Mouse (Mus musculus): Measurements from ENCODE around the gene Bdp1. TPM values are rescaled to one million over a fixed set of nuclear protein-coding genes. Genes with fewer than 3 reads are reported as not detected.

Bdp1 gene
- polyA plus RNA-seq, 1 experiment from 2014 or later, result 25.7 TPM

- H3K4me2 ChIP-seq (ENCODE audit: low read depth, low read length, severe bottlenecking), result no peak overlapping the region
- 0 out of 2 replicates have a peak, but pooled peaks cover 3% of the 10 kb centered on the region for H3K4me1 ChIP-seq (replicated peaks; ENCODE audit: control insufficient read depth, insufficient read depth, low read length)
- DNase-seq (ENCODE audit: low spot score) (no peak), ATAC-seq (replicated peaks; ENCODE audit: low FRiP score) (no peak)
- 93% methylated on average over 9 of the region's 9 CpGs for WGBS
- no peaks in the 10 kb centered on the region; the same call in 1 of the 2 replicates for H3K36me3 ChIP-seq (ENCODE audit: control insufficient read depth, insufficient read depth, low read length)
- no peaks in the 10 kb centered on the region for H3K9me3 ChIP-seq (ENCODE audit: control insufficient read depth, low read length)
- H3K4me3 ChIP-seq (ENCODE audit: low read depth, low read length), result no peak overlapping the region
- no peaks in the 10 kb centered on the region for H3K27me3 ChIP-seq (ENCODE audit: control insufficient read depth, insufficient read depth, low read length)
- H3K27ac ChIP-seq (ENCODE audit: low read depth, low read length), result no peak overlapping the region
- no peak overlapping the region for H3K9ac ChIP-seq (ENCODE audit: low read length)
Observed at GRCm38 (mm10) chr13:100016891-100017290, 87.0 kb downstream of the Bdp1 start.

GRCm38 (mm10) chr13:100015937-100016336 is 87.9 kb downstream of the Bdp1 start:
- WGBS, result 15% methylated on average over 8 of the region's 8 CpGs
- Histone ChIP-seq H3K9ac (ENCODE audit: low read length) (peak overlapping the region; percentile 80), H3K27me3 (ENCODE audit: control insufficient read depth, insufficient read depth, low read length) (no peaks in the 10 kb centered on the region), H3K36me3 (ENCODE audit: control insufficient read depth, insufficient read depth, low read length) (no peaks in the 10 kb centered on the region; the same call in 1 of the 2 replicates), H3K27ac (ENCODE audit: low read depth, low read length) (no peak overlapping the region), H3K9me3 (ENCODE audit: control insufficient read depth, low read length) (no peaks in the 10 kb centered on the region), H3K4me3 (ENCODE audit: low read depth, low read length) (peak overlapping the region; percentile 68), H3K4me1 (replicated peaks; ENCODE audit: control insufficient read depth, insufficient read depth, low read length) (0 out of 2 replicates have a peak, but pooled peaks cover 3% of the 10 kb centered on the region), H3K4me2 (ENCODE audit: low read depth, low read length, severe bottlenecking) (peak overlapping the region; percentile 73)
- DNase-seq (ENCODE audit: low spot score) (no peak), ATAC-seq (replicated peaks; ENCODE audit: low FRiP score) (peak; percentile 19; the same call in 1 of the 2 replicates)

- 6% methylated on average over 47 of the region's 47 CpGs for WGBS
- Histone ChIP-seq H3K27ac (ENCODE audit: low read depth, low read length) (no peak within 1 kb of the TSS), H3K4me3 (ENCODE audit: low read depth, low read length) (peak within 1 kb of the TSS; percentile 68), H3K9ac (ENCODE audit: low read length) (peak within 1 kb of the TSS; percentile 80), H3K27me3 (ENCODE audit: control insufficient read depth, insufficient read depth, low read length) (no peaks in the 10 kb centered on the region), H3K4me2 (ENCODE audit: low read depth, low read length, severe bottlenecking) (peak within 1 kb of the TSS; percentile 73), H3K9me3 (ENCODE audit: control insufficient read depth, low read length) (no peaks in the 10 kb centered on the region), H3K4me1 (replicated peaks; ENCODE audit: control insufficient read depth, insufficient read depth, low read length) (0 out of 2 replicates have a peak, but pooled peaks cover 3% of the 10 kb centered on the region), H3K36me3 (ENCODE audit: control insufficient read depth, insufficient read depth, low read length) (no peaks in the 10 kb centered on the region; the same call in 1 of the 2 replicates)
- DNase-seq (ENCODE audit: low spot score), result peak; percentile 94
- ATAC-seq (replicated peaks; ENCODE audit: low FRiP score), result peak; percentile 100
Observed at GRCm38 (mm10) chr13:100014906-100015895, 88.7 kb downstream of the Bdp1 start, which contains the start of gene Mccc2. Gene Mccc2, minus strand, starts transcription at chr13:100015639.

- Histone ChIP-seq H3K9me3 (ENCODE audit: control insufficient read depth, low read length) (no peaks in the 10 kb centered on the region), H3K4me3 (ENCODE audit: low read depth, low read length) (no peak overlapping the region), H3K36me3 (ENCODE audit: control insufficient read depth, insufficient read depth, low read length) (no peaks in the 10 kb centered on the region), H3K27ac (ENCODE audit: low read depth, low read length) (no peak overlapping the region), H3K9ac (ENCODE audit: low read length) (no peak overlapping the region), H3K4me1 (replicated peaks; ENCODE audit: control insufficient read depth, insufficient read depth, low read length) (no peaks in the 10 kb centered on the region), H3K4me2 (ENCODE audit: low read depth, low read length, severe bottlenecking) (no peak overlapping the region), H3K27me3 (ENCODE audit: control insufficient read depth, insufficient read depth, low read length) (no peaks in the 10 kb centered on the region)
- no peak for DNase-seq (ENCODE audit: low spot score)
- 89% methylated on average over 12 of the region's 12 CpGs for WGBS
- no peak for ATAC-seq (replicated peaks; ENCODE audit: low FRiP score)
Observed at GRCm38 (mm10) chr13:100005911-100006496, 97.9 kb downstream of the Bdp1 start.

GRCm38 (mm10) chr13:100001790-100002196 is 102.1 kb downstream of the Bdp1 start:
- Histone ChIP-seq H3K4me1 (replicated peaks; ENCODE audit: control insufficient read depth, insufficient read depth, low read length) (no peaks in the 10 kb centered on the region), H3K4me2 (ENCODE audit: low read depth, low read length, severe bottlenecking) (no peak overlapping the region), H3K27me3 (ENCODE audit: control insufficient read depth, insufficient read depth, low read length) (no peaks in the 10 kb centered on the region), H3K9ac (ENCODE audit: low read length) (no peak overlapping the region), H3K27ac (ENCODE audit: low read depth, low read length) (no peak overlapping the region), H3K36me3 (ENCODE audit: control insufficient read depth, insufficient read depth, low read length) (no peaks in the 10 kb centered on the region), H3K4me3 (ENCODE audit: low read depth, low read length) (no peak overlapping the region), H3K9me3 (ENCODE audit: control insufficient read depth, low read length) (no peaks in the 10 kb centered on the region)
- WGBS, result 38% methylated on average over 5 of the region's 5 CpGs
- ATAC-seq (replicated peaks; ENCODE audit: low FRiP score) (0 out of 2 replicates have a peak, but pooled peaks have one; percentile 46), DNase-seq (ENCODE audit: low spot score) (peak; percentile 84)

GRCm38 (mm10) chr13:99999078-99999477 is 104.8 kb downstream of the Bdp1 start:
- no peaks in the 10 kb centered on the region for H3K27me3 ChIP-seq (ENCODE audit: control insufficient read depth, insufficient read depth, low read length)
- ATAC-seq (replicated peaks; ENCODE audit: low FRiP score) (no peak), DNase-seq (ENCODE audit: low spot score) (no peak)
- no peak overlapping the region for H3K4me2 ChIP-seq (ENCODE audit: low read depth, low read length, severe bottlenecking)
- 94% methylated on average over 3 of the region's 3 CpGs for WGBS
- H3K36me3 ChIP-seq (ENCODE audit: control insufficient read depth, insufficient read depth, low read length), result no peaks in the 10 kb centered on the region
- no peaks in the 10 kb centered on the region for H3K9me3 ChIP-seq (ENCODE audit: control insufficient read depth, low read length)
- H3K27ac ChIP-seq (ENCODE audit: low read depth, low read length), result no peak overlapping the region
- H3K4me1 ChIP-seq (replicated peaks; ENCODE audit: control insufficient read depth, insufficient read depth, low read length), result no peaks in the 10 kb centered on the region
- H3K4me3 ChIP-seq (ENCODE audit: low read depth, low read length), result no peak overlapping the region
- H3K9ac ChIP-seq (ENCODE audit: low read length), result no peak overlapping the region

DNA sequence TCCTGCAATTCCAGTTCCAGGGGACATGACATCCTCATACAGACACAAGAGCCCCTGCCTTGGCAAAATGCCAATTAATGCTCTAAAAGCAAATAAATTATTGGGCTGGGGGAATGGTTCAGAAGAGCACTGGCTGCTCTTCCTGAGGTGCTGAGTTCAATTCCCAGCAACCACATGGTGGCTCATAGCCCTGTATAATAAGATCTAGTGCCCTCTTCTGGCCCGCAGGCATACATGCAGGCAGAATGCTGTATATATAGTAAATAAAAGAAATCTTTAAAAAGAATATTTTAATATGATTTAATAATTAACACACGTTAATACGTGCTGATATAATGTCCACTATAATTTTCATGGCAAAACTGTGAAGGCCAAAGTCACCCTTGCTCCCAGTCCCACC is 105.8 kb downstream of the Bdp1 start:
- no peaks in the 10 kb centered on the region for H3K36me3 ChIP-seq (ENCODE audit: control insufficient read depth, insufficient read depth, low read length)
- WGBS, result 78% methylated on average over 3 of the region's 3 CpGs
- no peak for ATAC-seq (replicated peaks; ENCODE audit: low FRiP score)

DNA sequence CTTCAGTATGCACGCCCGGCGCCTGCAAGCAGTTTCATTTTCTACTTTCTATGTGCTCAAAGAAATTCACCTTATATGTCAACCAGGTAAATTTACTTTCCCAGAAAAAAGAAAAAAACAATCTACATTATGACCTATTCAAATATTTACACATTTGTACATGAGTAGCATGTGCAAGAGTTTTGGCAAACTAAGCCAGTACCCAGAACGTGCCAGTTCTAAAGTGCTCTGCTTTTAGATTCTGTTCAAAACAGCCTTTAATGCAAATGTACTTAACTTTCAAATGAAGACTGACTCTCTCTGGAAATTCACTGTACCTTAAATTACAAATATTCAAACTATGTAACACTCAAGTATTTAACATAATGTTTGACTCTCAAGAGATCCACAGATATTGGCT is 114.3 kb downstream of the Bdp1 start:
- no peaks in the 10 kb centered on the region for H3K36me3 ChIP-seq (ENCODE audit: control insufficient read depth, insufficient read depth, low read length)
- no peak for DNase-seq (ENCODE audit: low spot score)
- no peak overlapping the region for H3K27ac ChIP-seq (ENCODE audit: low read depth, low read length)
- H3K9ac ChIP-seq (ENCODE audit: low read length), result no peak overlapping the region
- no peaks in the 10 kb centered on the region for H3K4me1 ChIP-seq (replicated peaks; ENCODE audit: control insufficient read depth, insufficient read depth, low read length)
- no peak overlapping the region for H3K4me2 ChIP-seq (ENCODE audit: low read depth, low read length, severe bottlenecking)
- H3K4me3 ChIP-seq (ENCODE audit: low read depth, low read length), result no peak overlapping the region
- H3K27me3 ChIP-seq (ENCODE audit: control insufficient read depth, insufficient read depth, low read length), result no peaks in the 10 kb centered on the region
- 95% methylated on average over 4 of the region's 4 CpGs for WGBS
- H3K9me3 ChIP-seq (ENCODE audit: control insufficient read depth, low read length), result no peaks in the 10 kb centered on the region
- no peak for ATAC-seq (replicated peaks; ENCODE audit: low FRiP score)

More for the DNA sequence above, 105.8 kb downstream of the Bdp1 start:
- Histone ChIP-seq H3K4me2 (ENCODE audit: low read depth, low read length, severe bottlenecking) (no peak overlapping the region), H3K27me3 (ENCODE audit: control insufficient read depth, insufficient read depth, low read length) (no peaks in the 10 kb centered on the region), H3K9ac (ENCODE audit: low read length) (no peak overlapping the region), H3K9me3 (ENCODE audit: control insufficient read depth, low read length) (no peaks in the 10 kb centered on the region), H3K4me3 (ENCODE audit: low read depth, low read length) (no peak overlapping the region), H3K27ac (ENCODE audit: low read depth, low read length) (no peak overlapping the region), H3K4me1 (replicated peaks; ENCODE audit: control insufficient read depth, insufficient read depth, low read length) (no peaks in the 10 kb centered on the region)
- no peak for DNase-seq (ENCODE audit: low spot score)

Measured in forebrain, embryonic 11.5 days (tissue).